In genomic region chr13:23740256-23740840, GRCm38 (mm10) we compare ENCODE assay signal across 1 mouse cellular context.
A peak's percentile ranks its signal among the peaks of the same experiment; 100 is the strongest.
TF ChIP-seq lines count a peak whose summit lies in the region.

No protein-coding gene starts in this region.

TF ChIP-seq in CH12.LX, 34 proteins besides CTCF, POLR2A, EP300 and RAD21:
- TF ChIP-seq TCF12 (IDR thresholded peaks at IDR 0.05; ENCODE audit: low read depth, low read length) (no peak), PAX5 (IDR thresholded peaks at IDR 0.05; ENCODE audit: low read length) (no peak), HCFC1 (IDR thresholded peaks at IDR 0.05; ENCODE audit: low read depth, low read length) (no peak), NELFE (IDR thresholded peaks at IDR 0.05; ENCODE audit: low read depth, low read length) (peak; percentile 11; the same call in 1 of the 2 replicates), JUN (IDR thresholded peaks at IDR 0.05; ENCODE audit: insufficient read depth, low read depth, low read length) (no peak)
